Mouse (Mus musculus): ENCODE measurements around the gene Gm10401. TPM values are rescaled to one million over a fixed set of nuclear protein-coding genes. Genes with fewer than 3 reads are reported as not detected.

The Gm10401 gene
- not detected in 2 replicates for polyA plus RNA-seq (2012; rRNA removed)

- TF ChIP-seq CTCF (IDR thresholded peaks at IDR 0.05; ENCODE audit: control insufficient read depth, insufficient read depth, insufficient replicate concordance, low read depth, low read length) (no peak), POLR2A (IDR thresholded peaks at IDR 0.05; ENCODE audit: control insufficient read depth, low read depth, low read length) (no peak)
- Histone ChIP-seq H3K4me3 (ENCODE audit: control insufficient read depth, low read depth, low read length) (no peak within 1 kb of the TSS), H3K4me1 (ENCODE audit: control insufficient read depth, insufficient read depth, low read length) (no peaks in the 10 kb centered on the region), H3K27ac (ENCODE audit: control insufficient read depth, insufficient read depth, low read depth, low read length) (no peak within 1 kb of the TSS), H3K36me3 (ENCODE audit: control insufficient read depth, insufficient read depth, low read length) (peaks cover 4% of the 10 kb centered on the region; the same call in 1 of the 2 replicates), H3K27me3 (ENCODE audit: control insufficient read depth, insufficient read depth, low read length) (no peaks in the 10 kb centered on the region)
Measured at GRCm38 (mm10) chr5:115098195-115098594, at the start of gene Gm10401. Gene Gm10401 (minus strand): TSS chr5:115098295.

GRCm38 (mm10) chr5:115147388-115147787 lies 49.3 kb upstream of the Gm10401 start:
- Histone ChIP-seq H3K36me3 (ENCODE audit: control insufficient read depth, insufficient read depth, low read length) (peaks cover 1% of the 10 kb centered on the region), H3K4me1 (ENCODE audit: control insufficient read depth, insufficient read depth, low read length) (no peaks in the 10 kb centered on the region), H3K27ac (ENCODE audit: control insufficient read depth, insufficient read depth, low read depth, low read length) (no peak overlapping the region), H3K27me3 (ENCODE audit: control insufficient read depth, insufficient read depth, low read length) (no peaks in the 10 kb centered on the region), H3K4me3 (ENCODE audit: control insufficient read depth, low read depth, low read length) (no peak overlapping the region)
- TF ChIP-seq POLR2A (IDR thresholded peaks at IDR 0.05; ENCODE audit: control insufficient read depth, low read depth, low read length) = no peak
- no peak for TF ChIP-seq CTCF (IDR thresholded peaks at IDR 0.05; ENCODE audit: control insufficient read depth, insufficient read depth, insufficient replicate concordance, low read depth, low read length)

- H3K4me3 ChIP-seq (ENCODE audit: control insufficient read depth, low read depth, low read length) = no peak overlapping the region
Measured at GRCm38 (mm10) chr5:115146747-115147130, 48.6 kb upstream of the Gm10401 start.

GRCm38 (mm10) chr5:115145976-115146746 lies 48.1 kb upstream of the Gm10401 start:
- Histone ChIP-seq H3K36me3 (ENCODE audit: control insufficient read depth, insufficient read depth, low read length) (peaks cover 1% of the 10 kb centered on the region), H3K4me1 (ENCODE audit: control insufficient read depth, insufficient read depth, low read length) (no peaks in the 10 kb centered on the region), H3K27me3 (ENCODE audit: control insufficient read depth, insufficient read depth, low read length) (no peaks in the 10 kb centered on the region), H3K4me3 (ENCODE audit: control insufficient read depth, low read depth, low read length) (no peak overlapping the region), H3K27ac (ENCODE audit: control insufficient read depth, insufficient read depth, low read depth, low read length) (no peak overlapping the region)
- TF ChIP-seq POLR2A (IDR thresholded peaks at IDR 0.05; ENCODE audit: control insufficient read depth, low read depth, low read length) (no peak), CTCF (IDR thresholded peaks at IDR 0.05; ENCODE audit: control insufficient read depth, insufficient read depth, insufficient replicate concordance, low read depth, low read length) (no peak)

More at GRCm38 (mm10) chr5:115146747-115147130, 48.6 kb upstream of the Gm10401 start:
- no peak for TF ChIP-seq CTCF (IDR thresholded peaks at IDR 0.05; ENCODE audit: control insufficient read depth, insufficient read depth, insufficient replicate concordance, low read depth, low read length)
- TF ChIP-seq POLR2A (IDR thresholded peaks at IDR 0.05; ENCODE audit: control insufficient read depth, low read depth, low read length) = no peak
- Histone ChIP-seq H3K27ac (ENCODE audit: control insufficient read depth, insufficient read depth, low read depth, low read length) (no peak overlapping the region), H3K36me3 (ENCODE audit: control insufficient read depth, insufficient read depth, low read length) (peaks cover 1% of the 10 kb centered on the region), H3K27me3 (ENCODE audit: control insufficient read depth, insufficient read depth, low read length) (no peaks in the 10 kb centered on the region), H3K4me1 (ENCODE audit: control insufficient read depth, insufficient read depth, low read length) (no peaks in the 10 kb centered on the region)

- H3K27me3 ChIP-seq (ENCODE audit: control insufficient read depth, insufficient read depth, low read length) = no peaks in the 10 kb centered on the region
- H3K4me1 ChIP-seq (ENCODE audit: control insufficient read depth, insufficient read depth, low read length) = no peaks in the 10 kb centered on the region
- H3K27ac ChIP-seq (ENCODE audit: control insufficient read depth, insufficient read depth, low read depth, low read length) = no peak overlapping the region
- H3K4me3 ChIP-seq (ENCODE audit: control insufficient read depth, low read depth, low read length) = no peak overlapping the region
- H3K36me3 ChIP-seq (ENCODE audit: control insufficient read depth, insufficient read depth, low read length) = no peaks in the 10 kb centered on the region; the same call in none of the 2 replicates
- no peak for TF ChIP-seq POLR2A (IDR thresholded peaks at IDR 0.05; ENCODE audit: control insufficient read depth, low read depth, low read length)
- no peak for TF ChIP-seq CTCF (IDR thresholded peaks at IDR 0.05; ENCODE audit: control insufficient read depth, insufficient read depth, insufficient replicate concordance, low read depth, low read length)
Measured at GRCm38 (mm10) chr5:115145253-115145968, 47.3 kb upstream of the Gm10401 start.

DNA sequence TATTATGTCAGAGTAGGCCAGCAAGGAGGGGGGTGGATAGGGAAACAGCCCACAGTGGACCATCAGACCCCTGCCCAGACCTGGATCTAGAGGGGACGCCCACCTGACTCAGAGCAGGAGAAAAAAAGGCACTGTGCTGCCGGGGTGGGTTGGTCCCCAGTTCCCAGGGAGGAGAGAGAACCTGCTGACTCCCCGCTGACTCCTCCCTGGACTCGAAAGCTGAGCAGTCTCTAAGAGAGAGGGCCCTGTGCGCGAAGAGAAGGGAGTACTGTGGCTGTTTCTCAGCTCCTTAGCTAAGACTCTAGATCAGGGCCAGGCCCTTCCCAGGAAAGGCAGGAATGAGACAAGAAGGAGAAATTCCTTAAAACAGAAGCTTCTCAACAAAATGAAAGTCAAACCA lies 46.4 kb upstream of the Gm10401 start:
- no peak for TF ChIP-seq POLR2A (IDR thresholded peaks at IDR 0.05; ENCODE audit: control insufficient read depth, low read depth, low read length)
- TF ChIP-seq CTCF (IDR thresholded peaks at IDR 0.05; ENCODE audit: control insufficient read depth, insufficient read depth, insufficient replicate concordance, low read depth, low read length) = no peak
- H3K36me3 ChIP-seq (ENCODE audit: control insufficient read depth, insufficient read depth, low read length) = no peaks in the 10 kb centered on the region; the same call in none of the 2 replicates
- no peak overlapping the region for H3K4me3 ChIP-seq (ENCODE audit: control insufficient read depth, low read depth, low read length)
- no peak overlapping the region for H3K27ac ChIP-seq (ENCODE audit: control insufficient read depth, insufficient read depth, low read depth, low read length)
- H3K27me3 ChIP-seq (ENCODE audit: control insufficient read depth, insufficient read depth, low read length) = no peaks in the 10 kb centered on the region
- H3K4me1 ChIP-seq (ENCODE audit: control insufficient read depth, insufficient read depth, low read length) = no peaks in the 10 kb centered on the region

- no peak for TF ChIP-seq CTCF (IDR thresholded peaks at IDR 0.05; ENCODE audit: control insufficient read depth, insufficient read depth, insufficient replicate concordance, low read depth, low read length)
- H3K27me3 ChIP-seq (ENCODE audit: control insufficient read depth, insufficient read depth, low read length) = no peaks in the 10 kb centered on the region
- no peaks in the 10 kb centered on the region; the same call in none of the 2 replicates for H3K36me3 ChIP-seq (ENCODE audit: control insufficient read depth, insufficient read depth, low read length)
- H3K4me1 ChIP-seq (ENCODE audit: control insufficient read depth, insufficient read depth, low read length) = no peaks in the 10 kb centered on the region
- no peak overlapping the region for H3K4me3 ChIP-seq (ENCODE audit: control insufficient read depth, low read depth, low read length)
- no peak overlapping the region for H3K27ac ChIP-seq (ENCODE audit: control insufficient read depth, insufficient read depth, low read depth, low read length)
Measured at GRCm38 (mm10) chr5:115143552-115143951, 45.5 kb upstream of the Gm10401 start.

All from testis, adult 2 months (tissue).